Mouse (Mus musculus): ENCODE measurements around the gene Il27ra.

GRCm38 (mm10) chr8:84067911-84068310 is 25.5 kb upstream of the Il27ra start:
- TF ChIP-seq GATA1 (IDR thresholded peaks at IDR 0.05; ENCODE audit: borderline replicate concordance, low read length) = no peak
- TF ChIP-seq FLI1 (IDR thresholded peaks at IDR 0.05; ENCODE audit: low read length) = no peak

All from megakaryocyte, embryonic 14.5 days (primary cell).